Mouse (Mus musculus): ENCODE results near the gene Casc3. TPM values are rescaled to one million over a fixed set of nuclear protein-coding genes. Genes with fewer than 3 reads are reported as not detected.

The Casc3 gene
- total RNA-seq, 1 experiment from 2014 or later, result 39.5 TPM

DNA sequence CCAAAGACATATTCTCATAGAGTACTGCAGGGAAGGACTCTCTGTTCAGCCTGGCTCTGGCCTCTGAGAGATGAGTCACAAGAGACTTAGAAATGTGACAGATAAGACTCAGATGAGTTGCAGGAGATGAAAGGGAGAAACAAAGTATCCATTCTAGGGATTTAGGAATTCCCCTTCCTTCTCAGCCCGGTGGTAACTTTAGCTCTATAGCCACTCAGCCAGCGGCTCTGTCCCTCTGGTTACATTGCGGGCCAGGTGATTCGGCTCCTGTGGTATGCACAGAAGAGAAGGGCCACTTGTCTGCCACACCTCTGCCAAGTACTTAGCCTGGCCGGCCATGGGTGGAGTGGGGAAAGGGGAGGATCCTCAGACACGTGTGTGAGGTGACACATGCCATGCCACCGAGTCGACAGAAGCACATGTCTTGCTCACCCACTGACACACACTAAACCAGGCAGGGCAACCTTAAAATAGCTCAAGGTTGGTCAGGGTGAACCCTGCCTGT lies 32.0 kb upstream of the Casc3 start:
- no peak for ATAC-seq (replicated peaks; ENCODE audit: low read depth, poor library complexity, severe bottlenecking)

DNA sequence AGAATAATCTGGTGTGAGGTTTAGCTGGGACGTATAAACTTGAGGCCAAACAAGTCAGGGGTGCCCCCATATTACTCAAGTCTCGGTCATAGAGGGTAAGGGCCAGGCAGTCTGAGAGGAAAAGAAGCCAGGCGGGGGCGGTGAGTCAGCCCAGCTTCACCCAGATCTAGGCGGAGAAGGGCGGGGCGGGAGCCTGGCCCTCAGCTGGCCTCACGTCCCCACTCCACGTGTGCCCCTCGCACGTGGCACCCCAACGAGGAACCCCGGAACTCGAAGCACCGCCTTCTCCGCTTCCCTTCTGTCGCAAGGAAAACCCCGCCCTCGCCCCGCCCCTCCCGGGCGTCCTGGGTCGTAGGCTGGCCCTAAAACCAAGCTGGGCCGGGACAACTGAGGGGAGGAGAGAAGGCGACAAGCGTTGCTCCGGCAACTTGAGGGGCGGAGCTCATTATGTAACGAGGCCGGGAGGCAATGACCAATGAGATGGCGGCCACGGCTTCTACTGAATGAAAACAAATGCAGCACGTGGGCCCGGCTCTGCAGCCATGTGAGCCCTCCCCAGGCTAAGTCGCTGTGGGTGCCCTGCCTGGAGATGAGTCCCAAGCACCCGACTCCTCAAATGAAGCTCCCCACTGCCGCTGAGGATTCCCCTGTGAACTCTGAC lies 30.9 kb upstream of the Casc3 start:
- peak; percentile 81 for ATAC-seq (replicated peaks; ENCODE audit: low read depth, poor library complexity, severe bottlenecking)

DNA sequence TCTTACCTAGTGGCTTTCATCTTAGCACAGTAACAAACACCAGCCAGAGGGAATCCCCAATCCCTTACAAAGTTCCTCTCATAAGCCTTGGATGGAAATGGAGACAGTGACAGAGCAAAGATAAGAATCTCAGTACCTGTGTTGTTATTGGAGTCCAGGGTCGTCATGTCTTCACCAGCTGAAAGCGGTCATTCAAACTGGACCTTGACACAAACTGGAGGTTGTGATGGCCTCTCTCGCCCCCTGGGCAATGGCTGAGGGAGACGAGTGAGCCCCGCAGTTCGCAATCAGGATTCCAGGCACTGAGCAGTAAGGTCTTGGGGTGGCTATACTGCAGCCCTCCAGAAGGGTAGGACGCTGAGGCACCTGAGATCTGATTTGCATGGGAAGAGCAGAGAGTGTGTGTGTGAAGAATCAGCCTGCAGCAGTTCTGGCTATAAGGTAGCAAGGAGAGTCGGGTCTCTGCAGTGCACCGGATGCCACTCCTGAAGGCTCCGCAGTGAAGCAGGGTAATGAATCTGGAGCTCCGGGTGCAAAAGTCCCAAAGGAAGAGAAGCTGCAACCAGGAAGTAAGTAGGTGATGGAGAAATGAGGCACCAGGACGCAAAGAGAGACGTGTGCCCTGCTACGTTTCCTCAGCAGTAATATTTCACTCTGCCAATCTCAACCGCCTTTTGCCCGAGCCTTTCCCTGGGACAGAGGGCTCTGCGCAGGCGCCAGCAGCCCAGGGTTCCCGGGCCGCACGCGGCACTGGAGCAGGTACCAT lies 29.9 kb upstream of the Casc3 start, which contains the start of gene Nr1d1:
Gene Nr1d1, minus strand, starts transcription at position 752 of the 766 bp plus-strand sequence.
- no peak for ATAC-seq (replicated peaks; ENCODE audit: low read depth, poor library complexity, severe bottlenecking)

- peak; percentile 65 for ATAC-seq (replicated peaks; ENCODE audit: low read depth, poor library complexity, severe bottlenecking)
Measured at GRCm38 (mm10) chr11:98775348-98776051, 29.2 kb upstream of the Casc3 start.

DNA sequence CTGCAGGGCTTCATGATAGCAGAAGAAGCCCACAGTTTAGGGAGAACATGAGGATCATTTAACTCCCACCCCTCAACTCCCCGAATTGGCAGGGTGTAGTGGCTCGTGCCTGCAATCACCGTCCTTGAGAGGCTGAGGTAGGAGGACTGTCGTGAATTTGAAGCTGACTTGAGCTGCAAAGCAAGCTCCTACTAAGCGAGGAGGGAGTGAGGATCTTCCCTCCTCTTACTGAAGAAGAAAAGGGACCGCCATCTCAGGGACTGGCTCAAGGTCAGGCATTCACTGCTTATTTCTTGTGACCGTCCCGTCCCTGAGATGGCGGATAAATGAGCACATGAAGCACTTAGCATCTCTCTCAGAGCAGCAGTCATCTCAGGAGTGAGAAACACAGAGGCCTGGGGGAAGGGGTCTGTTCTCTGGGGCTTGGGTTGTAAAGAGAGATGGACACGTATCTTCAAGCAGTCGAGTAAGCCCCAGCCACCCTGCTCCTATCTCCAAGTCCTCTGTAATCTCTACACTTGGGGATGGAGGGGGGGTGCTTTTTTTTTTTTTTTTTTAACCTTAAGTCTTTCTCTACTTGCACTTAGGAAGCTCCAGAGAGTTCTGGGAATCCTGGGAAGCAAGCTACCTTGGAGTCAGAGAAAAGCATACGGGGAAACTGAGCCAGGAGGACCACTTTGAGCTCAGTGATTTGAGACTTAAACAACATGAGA lies 28.5 kb upstream of the Casc3 start:
- ATAC-seq (replicated peaks; ENCODE audit: low read depth, poor library complexity, severe bottlenecking), result no peak

DNA sequence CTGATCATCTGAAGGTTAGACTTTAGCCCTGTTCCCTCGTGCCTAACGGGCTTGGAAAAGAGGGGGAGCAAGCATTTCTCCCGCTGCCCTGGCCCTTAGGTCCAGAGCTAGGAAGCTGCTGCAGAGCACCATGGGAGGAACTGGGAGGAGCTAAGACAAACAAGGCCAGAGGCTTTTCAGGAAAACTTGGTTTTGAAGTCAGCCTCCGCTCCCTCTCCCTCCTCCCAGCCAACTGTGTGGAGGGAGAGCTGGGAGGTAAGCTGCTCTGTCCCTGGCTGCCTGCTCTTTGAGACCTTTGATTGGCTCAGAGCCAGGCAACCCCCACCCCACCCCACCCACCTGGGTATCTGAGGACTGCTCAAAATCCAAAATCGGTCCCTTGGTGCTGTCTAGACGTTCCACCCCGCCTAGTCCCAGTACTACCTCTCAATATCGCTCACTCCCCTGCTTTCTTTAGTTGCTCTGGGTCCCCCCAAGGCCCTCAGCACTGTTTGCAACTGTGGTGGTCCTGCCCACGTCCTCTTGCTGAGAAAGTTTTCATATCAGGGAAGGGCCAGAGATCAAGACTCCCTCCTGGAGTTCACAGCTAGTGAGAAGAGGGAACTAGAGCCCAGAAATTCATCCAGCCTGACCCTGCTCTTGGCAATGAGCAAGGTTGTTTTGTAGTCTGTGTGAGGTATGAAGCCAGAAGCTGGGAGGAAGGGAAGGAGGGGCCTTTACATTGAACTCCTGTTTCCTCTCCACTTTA lies 27.7 kb upstream of the Casc3 start:
- ATAC-seq (replicated peaks; ENCODE audit: low read depth, poor library complexity, severe bottlenecking), result no peak

DNA sequence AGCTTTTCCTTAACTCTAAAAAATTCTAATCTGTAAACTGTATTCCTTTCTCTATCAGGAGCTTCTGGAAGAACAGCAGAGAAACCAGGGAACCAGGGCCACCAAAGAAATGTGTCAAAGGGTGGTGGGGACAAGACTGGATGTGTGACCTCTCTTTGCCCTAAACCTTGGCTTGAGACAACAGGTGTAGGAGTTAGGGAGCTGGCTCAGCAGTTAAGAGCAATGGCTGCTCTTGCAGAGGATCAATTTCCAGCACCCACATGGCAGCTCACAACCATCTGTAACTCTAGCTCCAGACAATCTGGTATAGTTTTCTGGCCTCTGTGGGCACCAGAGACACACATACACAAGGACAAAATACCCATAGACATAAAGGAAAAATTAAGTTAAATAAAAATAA lies 26.8 kb upstream of the Casc3 start:
- ATAC-seq (replicated peaks; ENCODE audit: low read depth, poor library complexity, severe bottlenecking), result no peak

DNA sequence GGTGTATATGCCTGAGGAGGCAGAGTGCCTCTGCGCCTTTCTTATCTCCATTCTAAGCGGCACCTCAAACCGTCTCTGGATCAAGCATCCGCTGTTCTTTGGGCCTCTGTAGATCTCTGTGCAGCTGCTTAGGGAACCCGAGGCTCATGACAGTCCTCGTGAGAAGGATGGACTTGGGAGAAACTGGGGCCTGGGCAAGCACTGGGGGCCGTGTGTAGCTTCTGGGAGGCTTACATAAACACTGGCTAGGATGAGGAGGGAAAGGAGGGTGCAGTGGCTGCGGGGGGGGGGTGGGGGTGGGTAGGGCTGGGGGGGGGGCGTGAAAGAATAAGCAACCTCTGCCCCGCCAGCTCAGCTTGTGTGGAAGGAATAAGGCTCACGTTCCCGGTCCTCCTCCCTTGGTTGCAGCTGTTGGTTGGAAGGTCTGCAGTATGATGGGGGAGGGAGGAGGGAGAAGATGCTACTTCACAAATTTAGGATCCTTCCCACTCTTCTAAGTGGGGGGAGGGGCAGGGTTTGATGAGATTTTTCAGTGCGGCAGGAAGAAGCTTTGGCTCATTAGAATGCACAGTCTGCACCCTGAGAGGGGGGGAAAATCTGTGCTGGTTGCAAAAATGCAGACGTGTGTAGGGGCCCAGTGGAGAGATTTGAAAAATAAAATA lies 22.7 kb upstream of the Casc3 start:
- no peak for ATAC-seq (replicated peaks; ENCODE audit: low read depth, poor library complexity, severe bottlenecking)

DNA sequence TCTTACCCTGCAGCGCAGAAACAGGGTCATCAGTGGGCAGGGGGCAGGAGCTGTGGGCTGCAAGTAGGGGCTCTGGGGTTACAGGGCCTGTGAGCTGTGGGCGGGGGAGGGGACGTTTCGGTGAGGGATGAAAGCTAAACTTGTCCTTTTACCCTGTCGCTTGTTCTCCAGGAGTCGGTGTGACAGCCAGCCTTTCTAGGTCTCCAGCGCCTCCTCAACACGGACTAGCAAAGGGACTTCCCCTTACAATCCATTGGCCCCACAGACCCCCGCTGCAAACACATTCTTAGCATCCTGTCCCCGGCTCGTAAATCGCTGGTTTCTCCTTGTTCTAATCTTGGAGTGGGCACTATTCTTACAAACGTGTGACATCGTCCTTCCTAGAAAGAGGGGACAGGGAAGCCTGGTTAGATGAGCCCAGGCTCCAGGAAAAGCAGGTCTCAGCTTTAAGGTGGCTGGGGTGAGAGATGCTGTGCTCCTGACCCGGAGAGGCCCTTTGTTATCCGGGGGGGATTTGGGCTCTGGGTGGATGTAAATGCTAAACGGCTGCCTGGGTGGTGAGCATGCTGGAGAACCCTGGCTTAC lies 22.0 kb upstream of the Casc3 start:
- ATAC-seq (replicated peaks; ENCODE audit: low read depth, poor library complexity, severe bottlenecking), result no peak; the same call in 1 of the 2 replicates

GRCm38 (mm10) chr11:98783236-98783696 lies 21.4 kb upstream of the Casc3 start:
- ATAC-seq (replicated peaks; ENCODE audit: low read depth, poor library complexity, severe bottlenecking), result peak; percentile 67

GRCm38 (mm10) chr11:98784139-98784538 lies 20.6 kb upstream of the Casc3 start:
- ATAC-seq (replicated peaks; ENCODE audit: low read depth, poor library complexity, severe bottlenecking), result no peak

DNA sequence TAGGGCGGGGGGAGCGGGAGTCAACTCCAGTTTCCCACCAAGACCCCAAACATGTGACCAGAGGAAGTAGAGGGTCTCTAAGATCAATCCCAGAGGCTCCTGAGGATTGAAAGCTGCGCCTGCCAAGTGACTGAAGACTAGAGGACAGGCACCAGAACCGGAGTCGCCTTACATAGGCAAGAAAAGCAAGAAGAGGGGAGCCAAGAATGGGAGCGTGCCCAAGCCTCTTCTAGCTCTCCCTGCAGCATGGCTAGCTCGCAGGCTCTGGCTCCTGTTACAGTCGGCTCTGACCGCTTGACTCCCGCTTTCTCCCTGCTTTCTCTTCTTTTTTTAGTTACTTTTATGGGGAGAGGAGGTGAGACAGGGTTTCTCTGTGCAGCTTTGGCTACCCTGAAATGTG lies 19.5 kb upstream of the Casc3 start:
- no peak for ATAC-seq (replicated peaks; ENCODE audit: low read depth, poor library complexity, severe bottlenecking)

DNA sequence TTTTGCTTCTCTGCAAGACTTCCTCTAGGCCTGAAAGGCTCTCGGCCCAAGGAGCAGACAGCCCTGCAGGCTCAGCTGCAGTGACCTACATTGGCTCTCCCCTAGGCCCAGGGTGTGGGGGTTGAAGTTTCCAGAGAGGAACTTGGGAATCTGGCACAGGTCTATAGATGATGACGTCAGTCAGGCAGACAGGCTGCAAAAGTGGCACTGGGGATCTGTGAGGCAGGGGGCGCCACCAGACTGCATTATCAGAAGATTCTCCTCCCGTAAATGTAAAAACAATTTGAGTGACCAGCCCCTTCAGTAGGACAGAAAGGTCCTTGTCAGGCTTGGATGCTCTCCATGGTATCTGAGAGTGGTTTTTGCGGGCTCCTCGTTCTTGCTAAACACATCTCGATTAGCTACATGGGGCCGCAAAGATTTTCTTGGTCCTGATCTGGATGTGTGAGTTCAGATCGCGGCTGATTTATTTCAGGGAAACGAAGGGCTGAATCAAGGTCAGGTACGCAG lies 18.9 kb upstream of the Casc3 start:
- 0 out of 2 replicates have a peak, but pooled peaks have one; percentile 4 for ATAC-seq (replicated peaks; ENCODE audit: low read depth, poor library complexity, severe bottlenecking)

DNA sequence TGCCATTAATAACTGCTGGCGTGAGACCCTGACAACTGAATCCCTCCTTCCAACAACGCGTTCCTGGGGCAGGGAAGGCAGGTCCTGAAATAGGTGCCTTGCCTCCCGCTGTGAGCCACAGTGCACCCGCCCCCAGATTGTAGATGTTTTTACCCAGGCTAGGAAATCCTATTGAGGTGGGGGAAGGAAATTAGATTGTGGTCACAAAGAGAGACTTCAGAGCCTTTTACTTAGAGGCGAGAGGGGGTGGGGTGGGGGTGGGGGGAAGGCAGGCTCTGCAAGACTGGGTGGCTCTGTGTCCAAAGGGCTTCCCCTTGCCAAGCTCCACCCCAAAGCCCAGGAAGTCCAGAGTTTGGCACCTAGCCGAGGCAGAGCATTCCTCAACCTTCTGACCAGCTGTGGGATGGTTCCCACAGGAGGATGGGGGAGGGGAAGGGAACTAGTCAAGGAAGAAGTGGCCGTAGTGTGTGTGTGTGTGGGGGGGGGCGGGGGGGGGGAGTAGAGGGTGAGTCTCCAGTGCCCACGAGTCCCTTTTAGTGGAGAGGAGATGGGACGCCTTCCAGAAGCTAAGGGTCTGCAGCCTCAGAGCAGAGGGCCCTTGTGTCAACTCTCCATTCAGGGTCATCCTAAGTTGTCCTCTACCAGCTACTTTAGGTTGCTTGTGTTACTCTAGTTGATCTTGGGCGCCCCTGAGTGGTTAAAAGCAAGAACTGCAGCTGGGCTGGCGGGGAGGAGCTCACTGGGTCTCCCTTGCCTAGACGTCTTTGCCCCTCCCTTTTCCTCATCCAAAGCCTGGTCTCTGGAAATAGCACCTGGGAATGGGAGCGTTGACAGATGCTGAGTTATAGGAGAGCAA lies 18.1 kb upstream of the Casc3 start:
- peak; percentile 45 for ATAC-seq (replicated peaks; ENCODE audit: low read depth, poor library complexity, severe bottlenecking)

GRCm38 (mm10) chr11:98787229-98787628 lies 17.5 kb upstream of the Casc3 start:
- ATAC-seq (replicated peaks; ENCODE audit: low read depth, poor library complexity, severe bottlenecking), result no peak

DNA sequence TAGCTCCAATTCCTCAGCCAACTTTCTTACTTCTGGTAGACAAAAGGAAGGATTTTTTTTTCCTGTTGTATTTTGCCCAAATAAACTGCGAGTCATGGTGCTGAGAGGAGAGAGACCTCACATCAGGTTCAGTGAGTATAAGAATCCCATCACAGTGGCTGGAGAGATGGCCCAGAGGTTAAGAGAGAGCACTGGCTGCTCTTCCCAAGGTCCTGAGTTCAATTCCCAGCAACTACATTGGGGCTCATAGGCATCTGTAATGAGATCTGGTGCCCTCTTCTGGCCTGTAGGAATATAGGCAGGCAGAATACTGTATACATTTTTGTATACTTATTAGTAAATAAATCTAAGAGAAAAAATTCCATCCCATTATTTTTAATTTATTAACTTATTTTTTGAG lies 17.0 kb upstream of the Casc3 start:
- ATAC-seq (replicated peaks; ENCODE audit: low read depth, poor library complexity, severe bottlenecking), result no peak

- ATAC-seq (replicated peaks; ENCODE audit: low read depth, poor library complexity, severe bottlenecking), result no peak
Measured at GRCm38 (mm10) chr11:98788139-98788538, 16.6 kb upstream of the Casc3 start.

Measured in common myeloid progenitor, adult 5-6 weeks (primary cell).